Mouse (Mus musculus): ENCODE results near the gene Kcnj1. TPM values are rescaled to one million over a fixed set of nuclear protein-coding genes. Genes with fewer than 3 reads are reported as not detected.

Gene Kcnj1
- polyA plus RNA-seq, 1 experiment = not detected

DNA sequence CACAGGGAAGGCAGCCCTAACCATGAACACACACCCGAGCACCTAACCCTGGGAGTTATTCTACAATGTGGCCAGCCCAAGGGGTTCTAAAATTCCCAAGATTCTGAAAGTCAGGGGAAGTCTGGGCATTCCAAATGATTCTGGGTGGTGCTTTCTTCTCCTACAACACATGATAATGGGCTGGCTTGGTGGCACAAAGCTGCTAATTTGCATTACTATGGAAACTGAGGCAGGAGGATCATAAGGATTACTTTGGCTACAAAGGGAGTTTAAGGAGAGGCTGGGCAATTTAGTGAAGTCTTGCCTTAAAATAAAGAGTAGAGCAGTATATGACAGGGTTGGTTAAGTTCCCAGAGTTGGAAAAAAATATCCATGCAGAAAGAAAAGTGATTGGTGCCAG, 42.7 kb downstream of the Kcnj1 start:
- no peak overlapping the region for H3ac ChIP-seq (ENCODE audit: control insufficient read depth, insufficient read length)
- peaks cover 31% of the 10 kb centered on the region for H3K27me3 ChIP-seq (ENCODE audit: control insufficient read depth, insufficient read depth, insufficient read length)
- no peaks in the 10 kb centered on the region for H3K36me3 ChIP-seq (ENCODE audit: control insufficient read depth, insufficient read depth)
- H3K4me3 ChIP-seq = no peak overlapping the region
- no peaks in the 10 kb centered on the region for H3K79me2 ChIP-seq (ENCODE audit: control insufficient read depth, insufficient read depth)
- TF ChIP-seq TCF12 (IDR thresholded peaks at IDR 0.05; ENCODE audit: insufficient read depth, poor library complexity, severe bottlenecking) (no peak), MYOD1 (IDR thresholded peaks at IDR 0.05; ENCODE audit: control insufficient read depth in 1 of 3, insufficient read length in 2 of 3, low read depth in 2 of 3) (no peak), TCF3 (IDR thresholded peaks at IDR 0.05; ENCODE audit: insufficient read length, low read depth) (no peak), E2F4 (IDR thresholded peaks at IDR 0.05; ENCODE audit: insufficient read depth) (no peak), MAX (IDR thresholded peaks at IDR 0.05; ENCODE audit: low read depth) (no peak), MYOG (IDR thresholded peaks at IDR 0.05; ENCODE audit: control insufficient read depth in 1 of 3, insufficient read depth in 1 of 3, insufficient read length in 2 of 3, low read depth in 2 of 3) (no peak), POLR2A (IDR thresholded peaks at IDR 0.05; ENCODE audit: insufficient read length, low read depth) (no peak), SRF (IDR thresholded peaks at IDR 0.05; ENCODE audit: control insufficient read depth, insufficient read length, low read depth) (no peak), POLR2AphosphoS2 (IDR thresholded peaks at IDR 0.05; ENCODE audit: insufficient read length, low read depth) (no peak), REST (IDR thresholded peaks at IDR 0.05; ENCODE audit: insufficient read depth, insufficient read length) (no peak), CEBPB (IDR thresholded peaks at IDR 0.05; ENCODE audit: insufficient read depth, poor library complexity, severe bottlenecking) (no peak), USF1 (IDR thresholded peaks at IDR 0.05; ENCODE audit: low read depth) (no peak)
- no peak overlapping the region for H3K4me2 ChIP-seq (ENCODE audit: low read depth)

DNA sequence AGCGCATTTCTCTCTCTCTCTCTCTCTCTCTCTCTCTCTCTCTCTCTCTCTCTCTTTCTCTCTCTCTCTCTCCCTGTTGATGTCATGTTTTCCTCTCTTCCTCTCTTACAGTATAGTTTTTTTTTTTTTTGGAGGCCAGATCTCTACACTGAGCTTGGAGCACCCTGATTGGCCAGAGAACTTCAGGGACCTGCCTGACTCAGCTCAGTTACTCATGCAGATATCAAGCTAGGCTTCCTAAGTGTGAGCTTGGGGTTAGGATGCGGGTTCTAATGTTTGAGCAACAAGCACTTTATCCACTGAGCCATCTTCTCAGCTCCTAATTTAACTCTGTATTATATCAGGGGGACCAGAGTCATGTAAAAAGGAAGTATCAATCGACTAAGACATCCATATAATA, 43.7 kb downstream of the Kcnj1 start:
- Histone ChIP-seq H3K4me2 (ENCODE audit: low read depth) (no peak overlapping the region), H3K27me3 (ENCODE audit: control insufficient read depth, insufficient read depth, insufficient read length) (peaks cover 24% of the 10 kb centered on the region), H3K4me3 (no peak overlapping the region), H3K36me3 (ENCODE audit: control insufficient read depth, insufficient read depth) (no peaks in the 10 kb centered on the region), H3ac (ENCODE audit: control insufficient read depth, insufficient read length) (no peak overlapping the region), H3K79me2 (ENCODE audit: control insufficient read depth, insufficient read depth) (no peaks in the 10 kb centered on the region)
- TF ChIP-seq CEBPB (IDR thresholded peaks at IDR 0.05; ENCODE audit: insufficient read depth, poor library complexity, severe bottlenecking) (no peak), MYOD1 (IDR thresholded peaks at IDR 0.05; ENCODE audit: control insufficient read depth in 1 of 3, insufficient read length in 2 of 3, low read depth in 2 of 3) (no peak), POLR2A (IDR thresholded peaks at IDR 0.05; ENCODE audit: insufficient read length, low read depth) (no peak), TCF12 (IDR thresholded peaks at IDR 0.05; ENCODE audit: insufficient read depth, poor library complexity, severe bottlenecking) (no peak), POLR2AphosphoS2 (IDR thresholded peaks at IDR 0.05; ENCODE audit: insufficient read length, low read depth) (no peak), MYOG (IDR thresholded peaks at IDR 0.05; ENCODE audit: control insufficient read depth in 1 of 3, insufficient read depth in 1 of 3, insufficient read length in 2 of 3, low read depth in 2 of 3) (no peak), E2F4 (IDR thresholded peaks at IDR 0.05; ENCODE audit: insufficient read depth) (no peak), TCF3 (IDR thresholded peaks at IDR 0.05; ENCODE audit: insufficient read length, low read depth) (no peak), USF1 (IDR thresholded peaks at IDR 0.05; ENCODE audit: low read depth) (no peak), REST (IDR thresholded peaks at IDR 0.05; ENCODE audit: insufficient read depth, insufficient read length) (no peak), SRF (IDR thresholded peaks at IDR 0.05; ENCODE audit: control insufficient read depth, insufficient read length, low read depth) (no peak), MAX (IDR thresholded peaks at IDR 0.05; ENCODE audit: low read depth) (no peak)

- peaks cover 23% of the 10 kb centered on the region for H3K27me3 ChIP-seq (ENCODE audit: control insufficient read depth, insufficient read depth, insufficient read length)
- H3K4me3 ChIP-seq = no peak overlapping the region
- H3K79me2 ChIP-seq (ENCODE audit: control insufficient read depth, insufficient read depth) = no peaks in the 10 kb centered on the region
- TF ChIP-seq REST (IDR thresholded peaks at IDR 0.05; ENCODE audit: insufficient read depth, insufficient read length) (no peak), TCF12 (IDR thresholded peaks at IDR 0.05; ENCODE audit: insufficient read depth, poor library complexity, severe bottlenecking) (no peak), MAX (IDR thresholded peaks at IDR 0.05; ENCODE audit: low read depth) (no peak), USF1 (IDR thresholded peaks at IDR 0.05; ENCODE audit: low read depth) (no peak), POLR2A (IDR thresholded peaks at IDR 0.05; ENCODE audit: insufficient read length, low read depth) (no peak), MYOG (IDR thresholded peaks at IDR 0.05; ENCODE audit: control insufficient read depth in 1 of 3, insufficient read depth in 1 of 3, insufficient read length in 2 of 3, low read depth in 2 of 3) (no peak), POLR2AphosphoS2 (IDR thresholded peaks at IDR 0.05; ENCODE audit: insufficient read length, low read depth) (no peak), SRF (IDR thresholded peaks at IDR 0.05; ENCODE audit: control insufficient read depth, insufficient read length, low read depth) (no peak), MYOD1 (IDR thresholded peaks at IDR 0.05; ENCODE audit: control insufficient read depth in 1 of 3, insufficient read length in 2 of 3, low read depth in 2 of 3) (no peak), CEBPB (IDR thresholded peaks at IDR 0.05; ENCODE audit: insufficient read depth, poor library complexity, severe bottlenecking) (no peak), E2F4 (IDR thresholded peaks at IDR 0.05; ENCODE audit: insufficient read depth) (no peak), TCF3 (IDR thresholded peaks at IDR 0.05; ENCODE audit: insufficient read length, low read depth) (no peak)
- no peak overlapping the region for H3K4me2 ChIP-seq (ENCODE audit: low read depth)
- H3ac ChIP-seq (ENCODE audit: control insufficient read depth, insufficient read length) = no peak overlapping the region
- no peaks in the 10 kb centered on the region for H3K36me3 ChIP-seq (ENCODE audit: control insufficient read depth, insufficient read depth)
Measured at GRCm38 (mm10) chr9:32417466-32418116, 45.3 kb downstream of the Kcnj1 start.

DNA sequence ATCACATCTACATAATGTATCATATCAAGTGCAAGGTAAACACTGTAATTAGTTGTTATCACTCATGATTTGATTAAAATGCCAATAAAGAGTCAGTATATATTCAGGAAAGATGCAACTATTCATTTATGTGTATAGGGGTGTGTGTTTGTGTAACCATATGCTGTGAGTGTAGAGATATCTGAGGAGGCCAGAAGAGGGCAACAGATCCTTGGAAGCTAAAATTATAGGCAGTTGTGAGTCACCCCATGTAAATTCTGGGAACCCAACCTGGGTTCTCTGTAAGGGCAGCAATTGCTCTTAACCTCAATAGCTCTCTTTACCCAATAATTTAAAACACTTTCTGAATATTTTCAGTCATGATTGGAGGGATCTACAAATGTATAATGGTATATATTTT, 48.4 kb downstream of the Kcnj1 start:
- Histone ChIP-seq H3K79me2 (ENCODE audit: control insufficient read depth, insufficient read depth) (no peaks in the 10 kb centered on the region), H3K27me3 (ENCODE audit: control insufficient read depth, insufficient read depth, insufficient read length) (peaks cover 18% of the 10 kb centered on the region), H3K4me2 (ENCODE audit: low read depth) (no peak overlapping the region), H3ac (ENCODE audit: control insufficient read depth, insufficient read length) (no peak overlapping the region), H3K36me3 (ENCODE audit: control insufficient read depth, insufficient read depth) (no peaks in the 10 kb centered on the region), H3K4me3 (no peak overlapping the region)
- TF ChIP-seq USF1 (IDR thresholded peaks at IDR 0.05; ENCODE audit: low read depth) (no peak), POLR2AphosphoS2 (IDR thresholded peaks at IDR 0.05; ENCODE audit: insufficient read length, low read depth) (no peak), TCF12 (IDR thresholded peaks at IDR 0.05; ENCODE audit: insufficient read depth, poor library complexity, severe bottlenecking) (no peak), E2F4 (IDR thresholded peaks at IDR 0.05; ENCODE audit: insufficient read depth) (no peak), CEBPB (IDR thresholded peaks at IDR 0.05; ENCODE audit: insufficient read depth, poor library complexity, severe bottlenecking) (no peak), SRF (IDR thresholded peaks at IDR 0.05; ENCODE audit: control insufficient read depth, insufficient read length, low read depth) (no peak), POLR2A (IDR thresholded peaks at IDR 0.05; ENCODE audit: insufficient read length, low read depth) (no peak), REST (IDR thresholded peaks at IDR 0.05; ENCODE audit: insufficient read depth, insufficient read length) (no peak), MYOG (IDR thresholded peaks at IDR 0.05; ENCODE audit: control insufficient read depth in 1 of 3, insufficient read depth in 1 of 3, insufficient read length in 2 of 3, low read depth in 2 of 3) (no peak), MYOD1 (IDR thresholded peaks at IDR 0.05; ENCODE audit: control insufficient read depth in 1 of 3, insufficient read length in 2 of 3, low read depth in 2 of 3) (no peak), TCF3 (IDR thresholded peaks at IDR 0.05; ENCODE audit: insufficient read length, low read depth) (no peak), MAX (IDR thresholded peaks at IDR 0.05; ENCODE audit: low read depth) (no peak)

All from myocyte (in vitro differentiated cells).